Mouse (Mus musculus) heart, adult 11 months (tissue): ENCODE data around the gene Serinc4.
"Not testable (repeated sequence)": the region's sequence is repeated elsewhere in the genome, so short reads cannot be mapped to it uniquely, and the experiment has no call there.

ENCODE experiments used
- DNase-seq: peaks from one replicate; pipeline ENCODE4 v3.0.0; 2022

The Serinc4 gene

GRCm38 (mm10) chr2:121456692-121457642 lies at the start of gene Serinc4:
TSS of gene Serinc4 (minus strand) at chr2:121456781.
- DNase-seq = peak; percentile 98

- peak; percentile 25 for DNase-seq
Observed at GRCm38 (mm10) chr2:121501550-121501949, 45.0 kb upstream of the Serinc4 start.

GRCm38 (mm10) chr2:121484403-121484802 lies 27.8 kb upstream of the Serinc4 start:
- peak; percentile 37 for DNase-seq

- peak; percentile 59 for DNase-seq
Observed at GRCm38 (mm10) chr2:121483576-121483975, 27.0 kb upstream of the Serinc4 start.

GRCm38 (mm10) chr2:121480916-121481315 lies 24.3 kb upstream of the Serinc4 start:
- peak; percentile 84 for DNase-seq

- peak; percentile 50 for DNase-seq
Observed at GRCm38 (mm10) chr2:121480498-121480897, 23.9 kb upstream of the Serinc4 start.

- DNase-seq = peak; percentile 68
Observed at GRCm38 (mm10) chr2:121477491-121478266, 21.1 kb upstream of the Serinc4 start.

- DNase-seq = peak; percentile 79
Observed at GRCm38 (mm10) chr2:121475306-121475705, 18.7 kb upstream of the Serinc4 start.

GRCm38 (mm10) chr2:121474180-121474535 lies 17.6 kb upstream of the Serinc4 start:
- no peak for DNase-seq

GRCm38 (mm10) chr2:121473301-121474179 lies 17.0 kb upstream of the Serinc4 start, which contains the start of gene Mfap1b:
TSS of gene Mfap1b (minus strand) at chr2:121474067.
- DNase-seq = peak; percentile 98

- not testable (repeated sequence) for DNase-seq
Observed at GRCm38 (mm10) chr2:121472783-121473182, 16.2 kb upstream of the Serinc4 start.

- DNase-seq = peak; percentile 6
Observed at GRCm38 (mm10) chr2:121468982-121469381, 12.4 kb upstream of the Serinc4 start.

GRCm38 (mm10) chr2:121460071-121460470 lies 3.5 kb upstream of the Serinc4 start:
- DNase-seq = no peak

GRCm38 (mm10) chr2:121455534-121455933 lies 1.0 kb downstream of the Serinc4 start:
- DNase-seq = peak; percentile 86

GRCm38 (mm10) chr2:121453917-121454316 lies 2.7 kb downstream of the Serinc4 start:
- DNase-seq = peak; percentile 89

- no peak for DNase-seq
Observed at GRCm38 (mm10) chr2:121452990-121453389, 3.6 kb downstream of the Serinc4 start, which contains the start of gene Hypk. TSS of gene Hypk (plus strand) at chr2:121453290.

GRCm38 (mm10) chr2:121452361-121452760 lies 4.2 kb downstream of the Serinc4 start:
- peak; percentile 89 for DNase-seq

GRCm38 (mm10) chr2:121450093-121450492 lies 6.5 kb downstream of the Serinc4 start:
- DNase-seq = peak; percentile 95

- no peak for DNase-seq
Observed at GRCm38 (mm10) chr2:121449545-121450011, 7.0 kb downstream of the Serinc4 start.

GRCm38 (mm10) chr2:121448739-121449535 lies 7.6 kb downstream of the Serinc4 start, which contains the start of gene Serf2:
TSS of gene Serf2 (plus strand) at chr2:121449195.
- DNase-seq = peak; percentile 100

GRCm38 (mm10) chr2:121448136-121448535 lies 8.4 kb downstream of the Serinc4 start:
- peak; percentile 93 for DNase-seq
